Mouse (Mus musculus): ENCODE data around the gene Prkce. TPM values are rescaled to one million over a fixed set of nuclear protein-coding genes. Genes with fewer than 3 reads are reported as not detected.

Prkce gene
- polyA plus RNA-seq, 1 experiment = 1.9 TPM

- Histone ChIP-seq H3K4me3 (no peak overlapping the region), H3K4me2 (ENCODE audit: low read depth) (no peak overlapping the region), H3K36me3 (ENCODE audit: control insufficient read depth, insufficient read depth) (no peaks in the 10 kb centered on the region), H3K79me2 (ENCODE audit: control insufficient read depth, insufficient read depth) (no peaks in the 10 kb centered on the region), H3ac (ENCODE audit: control insufficient read depth, insufficient read length) (no peak overlapping the region), H3K27me3 (ENCODE audit: control insufficient read depth, insufficient read depth, insufficient read length) (no peaks in the 10 kb centered on the region)
- no peak for TF ChIP-seq TCF12 (IDR thresholded peaks at IDR 0.05; ENCODE audit: insufficient read depth, poor library complexity, severe bottlenecking)
- TF ChIP-seq SRF (IDR thresholded peaks at IDR 0.05; ENCODE audit: control insufficient read depth, insufficient read length, low read depth) = no peak
- no peak for TF ChIP-seq REST (IDR thresholded peaks at IDR 0.05; ENCODE audit: insufficient read depth, insufficient read length)
- TF ChIP-seq E2F4 (IDR thresholded peaks at IDR 0.05; ENCODE audit: insufficient read depth) = no peak
- no peak for TF ChIP-seq MYOD1 (IDR thresholded peaks at IDR 0.05; ENCODE audit: control insufficient read depth in 1 of 3, insufficient read length in 2 of 3, low read depth in 2 of 3)
- no peak for TF ChIP-seq TCF3 (IDR thresholded peaks at IDR 0.05; ENCODE audit: insufficient read length, low read depth)
- no peak for TF ChIP-seq USF1 (IDR thresholded peaks at IDR 0.05; ENCODE audit: low read depth)
- no peak for TF ChIP-seq POLR2AphosphoS2 (IDR thresholded peaks at IDR 0.05; ENCODE audit: insufficient read length, low read depth)
Measured at GRCm38 (mm10) chr17:86580724-86581123, 413.1 kb downstream of the Prkce start.

DNA sequence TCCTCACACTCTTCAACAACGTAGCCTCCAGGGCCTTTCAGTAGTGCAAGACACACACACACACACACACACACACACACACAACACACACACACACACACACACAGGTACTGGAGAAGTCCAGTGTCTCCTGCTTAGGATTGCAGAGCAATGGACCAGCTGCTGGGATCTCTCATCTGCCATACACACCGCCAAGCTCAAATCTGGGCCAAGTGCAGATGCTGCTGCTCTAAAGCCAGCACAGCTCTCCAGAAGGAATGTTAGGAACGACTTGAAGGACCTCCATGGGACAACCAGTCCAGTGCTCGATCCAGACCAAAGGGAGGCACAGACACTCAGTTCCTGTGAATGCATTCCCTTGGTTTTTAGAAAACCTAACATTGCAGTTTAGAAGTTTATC lies 414.8 kb downstream of the Prkce start:
- Histone ChIP-seq H3ac (ENCODE audit: control insufficient read depth, insufficient read length) (no peak overlapping the region), H3K79me2 (ENCODE audit: control insufficient read depth, insufficient read depth) (no peaks in the 10 kb centered on the region), H3K27me3 (ENCODE audit: control insufficient read depth, insufficient read depth, insufficient read length) (no peaks in the 10 kb centered on the region), H3K36me3 (ENCODE audit: control insufficient read depth, insufficient read depth) (no peaks in the 10 kb centered on the region), H3K4me2 (ENCODE audit: low read depth) (no peak overlapping the region), H3K4me3 (no peak overlapping the region)
- TF ChIP-seq SRF (IDR thresholded peaks at IDR 0.05; ENCODE audit: control insufficient read depth, insufficient read length, low read depth) = no peak
- TF ChIP-seq MYOG (IDR thresholded peaks at IDR 0.05; ENCODE audit: control insufficient read depth in 1 of 3, insufficient read depth in 1 of 3, insufficient read length in 2 of 3, low read depth in 2 of 3) = no peak
- TF ChIP-seq E2F4 (IDR thresholded peaks at IDR 0.05; ENCODE audit: insufficient read depth) = no peak
- no peak for TF ChIP-seq TCF3 (IDR thresholded peaks at IDR 0.05; ENCODE audit: insufficient read length, low read depth)
- TF ChIP-seq MYOD1 (IDR thresholded peaks at IDR 0.05; ENCODE audit: control insufficient read depth in 1 of 3, insufficient read length in 2 of 3, low read depth in 2 of 3) = no peak

DNA sequence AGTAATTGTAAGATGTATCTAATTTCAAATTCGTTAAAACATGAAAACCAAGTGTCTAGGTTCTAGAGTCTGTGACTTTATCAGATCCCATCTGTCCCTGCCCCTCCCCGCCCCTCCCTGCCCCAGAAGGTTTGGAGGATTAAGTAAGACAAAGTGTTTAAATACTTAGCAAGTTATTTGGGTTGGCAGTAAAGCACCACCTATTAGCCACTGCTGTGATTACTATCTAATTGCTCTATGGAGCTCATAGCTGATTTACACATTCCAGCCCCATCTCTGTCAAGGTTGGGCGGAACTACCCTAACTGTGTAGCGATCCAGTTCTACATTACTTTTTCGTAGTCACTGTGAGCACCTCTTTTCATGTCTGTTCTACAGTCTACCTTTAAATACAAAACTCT lies 418.9 kb downstream of the Prkce start:
- Histone ChIP-seq H3K27me3 (ENCODE audit: control insufficient read depth, insufficient read depth, insufficient read length) (no peaks in the 10 kb centered on the region), H3K36me3 (ENCODE audit: control insufficient read depth, insufficient read depth) (no peaks in the 10 kb centered on the region), H3K4me3 (no peak overlapping the region), H3ac (ENCODE audit: control insufficient read depth, insufficient read length) (no peak overlapping the region), H3K4me2 (ENCODE audit: low read depth) (no peak overlapping the region), H3K79me2 (ENCODE audit: control insufficient read depth, insufficient read depth) (no peaks in the 10 kb centered on the region)
- TF ChIP-seq TCF3 (IDR thresholded peaks at IDR 0.05; ENCODE audit: insufficient read length, low read depth) (no peak), MYOG (IDR thresholded peaks at IDR 0.05; ENCODE audit: control insufficient read depth in 1 of 3, insufficient read depth in 1 of 3, insufficient read length in 2 of 3, low read depth in 2 of 3) (no peak), TCF12 (IDR thresholded peaks at IDR 0.05; ENCODE audit: insufficient read depth, poor library complexity, severe bottlenecking) (no peak), CEBPB (IDR thresholded peaks at IDR 0.05; ENCODE audit: insufficient read depth, poor library complexity, severe bottlenecking) (no peak), USF1 (IDR thresholded peaks at IDR 0.05; ENCODE audit: low read depth) (no peak)

DNA sequence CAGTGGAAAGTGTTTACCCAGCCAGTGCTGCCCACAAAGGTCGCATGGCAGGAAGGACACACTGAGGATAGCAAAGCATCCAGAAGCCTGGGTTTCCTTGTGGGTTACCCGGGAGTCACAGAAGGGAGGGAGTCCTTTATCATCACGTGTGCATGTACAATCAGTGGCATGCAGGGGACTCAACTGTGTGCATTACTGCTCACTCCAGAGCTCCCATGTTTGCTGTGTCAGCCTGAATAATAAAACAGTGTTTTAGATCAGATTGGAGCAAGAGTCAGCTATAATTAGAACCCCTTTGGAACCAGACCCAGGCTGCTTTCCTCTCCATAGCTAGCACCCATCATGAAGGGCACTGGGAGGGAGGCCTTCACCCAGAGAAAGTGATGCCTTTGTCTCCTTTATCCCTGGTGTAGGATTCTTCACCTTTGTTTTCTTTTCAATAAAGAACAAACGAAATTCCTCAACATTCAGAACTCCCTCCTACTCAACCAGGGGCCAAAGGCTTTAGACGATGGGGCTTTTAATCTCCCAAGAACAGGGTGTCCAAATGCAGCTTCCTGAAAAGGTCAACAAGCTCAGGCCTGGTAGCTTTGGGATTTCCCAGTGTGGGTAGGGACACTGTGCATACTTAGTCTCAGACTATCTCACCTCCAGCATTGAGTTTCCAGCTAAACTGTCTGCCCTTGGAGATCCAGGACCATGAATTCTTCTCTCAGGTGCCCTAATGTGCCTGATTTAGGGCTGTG lies 421.3 kb downstream of the Prkce start:
- Histone ChIP-seq H3ac (ENCODE audit: control insufficient read depth, insufficient read length) (no peak overlapping the region), H3K4me3 (no peak overlapping the region), H3K4me2 (ENCODE audit: low read depth) (no peak overlapping the region), H3K79me2 (ENCODE audit: control insufficient read depth, insufficient read depth) (no peaks in the 10 kb centered on the region), H3K36me3 (ENCODE audit: control insufficient read depth, insufficient read depth) (no peaks in the 10 kb centered on the region), H3K27me3 (ENCODE audit: control insufficient read depth, insufficient read depth, insufficient read length) (no peaks in the 10 kb centered on the region)
- TF ChIP-seq MYOG (IDR thresholded peaks at IDR 0.05; ENCODE audit: control insufficient read depth in 1 of 3, insufficient read depth in 1 of 3, insufficient read length in 2 of 3, low read depth in 2 of 3) (no peak), POLR2A (IDR thresholded peaks at IDR 0.05; ENCODE audit: insufficient read length, low read depth) (no peak), MAX (IDR thresholded peaks at IDR 0.05; ENCODE audit: low read depth) (no peak), POLR2AphosphoS2 (IDR thresholded peaks at IDR 0.05; ENCODE audit: insufficient read length, low read depth) (no peak), TCF3 (IDR thresholded peaks at IDR 0.05; ENCODE audit: insufficient read length, low read depth) (no peak), SRF (IDR thresholded peaks at IDR 0.05; ENCODE audit: control insufficient read depth, insufficient read length, low read depth) (no peak), REST (IDR thresholded peaks at IDR 0.05; ENCODE audit: insufficient read depth, insufficient read length) (no peak), TCF12 (IDR thresholded peaks at IDR 0.05; ENCODE audit: insufficient read depth, poor library complexity, severe bottlenecking) (no peak), E2F4 (IDR thresholded peaks at IDR 0.05; ENCODE audit: insufficient read depth) (no peak), MYOD1 (IDR thresholded peaks at IDR 0.05; ENCODE audit: control insufficient read depth in 1 of 3, insufficient read length in 2 of 3, low read depth in 2 of 3) (no peak), CEBPB (IDR thresholded peaks at IDR 0.05; ENCODE audit: insufficient read depth, poor library complexity, severe bottlenecking) (no peak), USF1 (IDR thresholded peaks at IDR 0.05; ENCODE audit: low read depth) (no peak)

- Histone ChIP-seq H3K27me3 (ENCODE audit: control insufficient read depth, insufficient read depth, insufficient read length) (no peaks in the 10 kb centered on the region), H3K36me3 (ENCODE audit: control insufficient read depth, insufficient read depth) (no peaks in the 10 kb centered on the region), H3K4me2 (ENCODE audit: low read depth) (no peak overlapping the region), H3K4me3 (no peak overlapping the region), H3ac (ENCODE audit: control insufficient read depth, insufficient read length) (no peak overlapping the region), H3K79me2 (ENCODE audit: control insufficient read depth, insufficient read depth) (no peaks in the 10 kb centered on the region)
- no peak for TF ChIP-seq MAX (IDR thresholded peaks at IDR 0.05; ENCODE audit: low read depth)
- TF ChIP-seq E2F4 (IDR thresholded peaks at IDR 0.05; ENCODE audit: insufficient read depth) = no peak
- TF ChIP-seq TCF3 (IDR thresholded peaks at IDR 0.05; ENCODE audit: insufficient read length, low read depth) = no peak
- TF ChIP-seq CEBPB (IDR thresholded peaks at IDR 0.05; ENCODE audit: insufficient read depth, poor library complexity, severe bottlenecking) = no peak
- TF ChIP-seq MYOG (IDR thresholded peaks at IDR 0.05; ENCODE audit: control insufficient read depth in 1 of 3, insufficient read depth in 1 of 3, insufficient read length in 2 of 3, low read depth in 2 of 3) = no peak
- TF ChIP-seq POLR2AphosphoS2 (IDR thresholded peaks at IDR 0.05; ENCODE audit: insufficient read length, low read depth) = no peak
- TF ChIP-seq REST (IDR thresholded peaks at IDR 0.05; ENCODE audit: insufficient read depth, insufficient read length) = no peak
- TF ChIP-seq POLR2A (IDR thresholded peaks at IDR 0.05; ENCODE audit: insufficient read length, low read depth) = no peak
- no peak for TF ChIP-seq TCF12 (IDR thresholded peaks at IDR 0.05; ENCODE audit: insufficient read depth, poor library complexity, severe bottlenecking)
- no peak for TF ChIP-seq SRF (IDR thresholded peaks at IDR 0.05; ENCODE audit: control insufficient read depth, insufficient read length, low read depth)
- no peak for TF ChIP-seq USF1 (IDR thresholded peaks at IDR 0.05; ENCODE audit: low read depth)
Measured at GRCm38 (mm10) chr17:86589681-86590080, 422.1 kb downstream of the Prkce start.
